Mouse (Mus musculus) liver, embryonic 15.5 days (tissue): Measurements from ENCODE around the gene Slc9a1. TPM values are rescaled to one million over a fixed set of nuclear protein-coding genes. Genes with fewer than 3 reads are reported as not detected.
A peak's percentile ranks its signal among the peaks of the same experiment; 100 is the strongest.

ENCODE experiments used
- ATAC-seq: fragments of 200-750 bp; cut with Nextera tagmentation; 2 replicates; pipeline ENCODE4 v1.8.0; 2017; ENCODE audit warnings: moderate number of reproducible peaks, mild to moderate bottlenecking, moderate library complexity; ENCODE audit not compliant: insufficient read depth
- H3K27ac ChIP-seq: fragments of 300-500 bp; sonication (generic); replicated peaks from 2 replicates; pipeline ENCODE4 v1.5.1; 2015; ENCODE audit warnings: mild to moderate bottlenecking, inconsistent platforms
- H3K27me3 ChIP-seq: fragments of 300-500 bp; sonication (generic); 2 replicates; pipeline ENCODE4 v1.6.1; 2015; ENCODE audit warnings: mild to moderate bottlenecking, inconsistent platforms
- H3K36me3 ChIP-seq: fragments of 300-500 bp; sonication (generic); replicated peaks from 2 replicates; pipeline ENCODE4 v1.6.1; 2015; ENCODE audit warnings: moderate library complexity, mild to moderate bottlenecking, inconsistent platforms
- H3K4me1 ChIP-seq: fragments of 300-500 bp; sonication (generic); replicated peaks from 2 replicates; pipeline ENCODE4 v1.6.1; 2015; ENCODE audit warnings: inconsistent platforms
- H3K4me2 ChIP-seq: fragments of 300-500 bp; sonication (generic); 2 replicates; pipeline ENCODE4 v1.6.1; 2015; ENCODE audit warnings: moderate library complexity, mild to moderate bottlenecking, inconsistent platforms
- H3K4me3 ChIP-seq: fragments of 300-500 bp; sonication (generic); replicated peaks from 2 replicates; pipeline ENCODE4 v1.5.1; 2015; ENCODE audit warnings: mild to moderate bottlenecking, inconsistent platforms
- H3K9ac ChIP-seq: fragments of 300-500 bp; sonication (generic); 2 replicates; pipeline ENCODE4 v1.6.1; 2015; ENCODE audit warnings: moderate library complexity, mild to moderate bottlenecking, inconsistent platforms
- H3K9me3 ChIP-seq: fragments of 300-500 bp; sonication (generic); replicated peaks from 2 replicates; pipeline ENCODE4 v1.6.1; 2016; ENCODE audit warnings: inconsistent platforms
- WGBS: fragments of 180-500 bp; shearing (Covaris S2); methylation state at CpG from one replicate; pipeline ENCODE4 v1.1.7; 2015; ENCODE audit warnings: mixed read lengths; ENCODE audit not compliant: insufficient replicate concordance; 5-methylcytosine and 5-hydroxymethylcytosine counted together
- polyA plus RNA-seq: library from polyadenylated mRNA; unstranded; fragments of >200 nt; fragmentation: Nextera tagmentation; extraction: Ambion mirVana; gene quantifications from 2 replicates; pipeline ENCODE4 v1.2.1, GENCODE M21; 2015

The Slc9a1 gene
- polyA plus RNA-seq, 1 experiment from 2014 or later, result 2.9 TPM

- WGBS, result 44% methylated on average over 4 of the region's 4 CpGs
- H3K4me1 ChIP-seq, result peaks cover under 1% of the 10 kb centered on the region; the same call in 1 of the 2 replicates
- H3K4me2 ChIP-seq, result no peak overlapping the region
- H3K36me3 ChIP-seq, result no peaks in the 10 kb centered on the region
- no peak for ATAC-seq
- no peak overlapping the region for H3K27ac ChIP-seq
- peaks cover 26% of the 10 kb centered on the region for H3K27me3 ChIP-seq
- H3K4me3 ChIP-seq, result no peak overlapping the region
- no peaks in the 10 kb centered on the region for H3K9me3 ChIP-seq
- H3K9ac ChIP-seq, result no peak overlapping the region
Observed at GRCm38 (mm10) chr4:133347624-133348023, 21.9 kb upstream of the Slc9a1 start.

GRCm38 (mm10) chr4:133348051-133348775 lies 21.3 kb upstream of the Slc9a1 start:
- Histone ChIP-seq H3K9me3 (no peaks in the 10 kb centered on the region), H3K9ac (no peak overlapping the region)

GRCm38 (mm10) chr4:133352797-133353196 lies 16.7 kb upstream of the Slc9a1 start:
- ATAC-seq, result no peak
- Histone ChIP-seq H3K9me3 (no peaks in the 10 kb centered on the region), H3K27me3 (peaks cover 5% of the 10 kb centered on the region; the same call in 1 of the 2 replicates), H3K4me2 (no peak overlapping the region), H3K9ac (no peak overlapping the region), H3K27ac (no peak overlapping the region), H3K4me3 (no peak overlapping the region), H3K36me3 (no peaks in the 10 kb centered on the region), H3K4me1 (peaks cover 14% of the 10 kb centered on the region)
- 57% methylated on average over 10 of the region's 10 CpGs for WGBS

More at GRCm38 (mm10) chr4:133348051-133348775, 21.3 kb upstream of the Slc9a1 start:
- H3K4me3 ChIP-seq, result no peak overlapping the region
- WGBS, result 61% methylated on average over 5 of the region's 5 CpGs
- H3K4me1 ChIP-seq, result peaks cover 7% of the 10 kb centered on the region
- no peaks in the 10 kb centered on the region for H3K36me3 ChIP-seq
- no peak for ATAC-seq
- peaks cover 20% of the 10 kb centered on the region for H3K27me3 ChIP-seq
- H3K4me2 ChIP-seq, result no peak overlapping the region
- H3K27ac ChIP-seq, result no peak overlapping the region

- no peak within 1 kb of the TSS for H3K4me3 ChIP-seq
- H3K27me3 ChIP-seq, result peaks cover 5% of the 10 kb centered on the region; the same call in 1 of the 2 replicates
- H3K4me1 ChIP-seq, result peaks cover 14% of the 10 kb centered on the region
- ATAC-seq, result peak; percentile 61
- H3K27ac ChIP-seq, result no peak within 1 kb of the TSS; the same call in 1 of the 2 replicates
- 64% methylated on average over 23 of the region's 23 CpGs for WGBS
- H3K4me2 ChIP-seq, result no peak within 1 kb of the TSS; the same call in 1 of the 2 replicates
- no peaks in the 10 kb centered on the region for H3K9me3 ChIP-seq
- H3K9ac ChIP-seq, result no peak within 1 kb of the TSS
- no peaks in the 10 kb centered on the region for H3K36me3 ChIP-seq
Observed at GRCm38 (mm10) chr4:133353367-133354365, 15.8 kb upstream of the Slc9a1 start, which contains the start of gene Wdtc1. Gene Wdtc1, minus strand, starts transcription at chr4:133353481.

- H3K4me2 ChIP-seq, result no peak overlapping the region
- peaks cover 14% of the 10 kb centered on the region for H3K4me1 ChIP-seq
- no peak overlapping the region for H3K9ac ChIP-seq
- 77% methylated on average over 6 of the region's 6 CpGs for WGBS
- H3K27ac ChIP-seq, result no peak overlapping the region
- peaks cover 5% of the 10 kb centered on the region; the same call in 1 of the 2 replicates for H3K27me3 ChIP-seq
- H3K4me3 ChIP-seq, result no peak overlapping the region
- no peak for ATAC-seq
- no peaks in the 10 kb centered on the region for H3K36me3 ChIP-seq
- no peaks in the 10 kb centered on the region for H3K9me3 ChIP-seq
Observed at GRCm38 (mm10) chr4:133354641-133355040, 14.9 kb upstream of the Slc9a1 start.

- H3K9me3 ChIP-seq, result no peaks in the 10 kb centered on the region
- no peak for ATAC-seq
- H3K4me1 ChIP-seq, result peaks cover 63% of the 10 kb centered on the region
Observed at GRCm38 (mm10) chr4:133370298-133371274, 1.1 kb downstream of the Slc9a1 start.

GRCm38 (mm10) chr4:133371621-133372277 lies 2.2 kb downstream of the Slc9a1 start:
- Histone ChIP-seq H3K27me3 (no peaks in the 10 kb centered on the region), H3K4me2 (peak overlapping the region; percentile 84), H3K9me3 (no peaks in the 10 kb centered on the region), H3K36me3 (peaks cover 6% of the 10 kb centered on the region; the same call in 1 of the 2 replicates), H3K4me3 (peak overlapping the region; percentile 88), H3K9ac (peak overlapping the region; percentile 90), H3K27ac (peak overlapping the region; percentile 39; the same call in 1 of the 2 replicates), H3K4me1 (peaks cover 75% of the 10 kb centered on the region)
- no peak for ATAC-seq
- 34% methylated on average over 7 of the region's 7 CpGs for WGBS

More at GRCm38 (mm10) chr4:133370298-133371274, 1.1 kb downstream of the Slc9a1 start:
- Histone ChIP-seq H3K36me3 (peaks cover 6% of the 10 kb centered on the region; the same call in 1 of the 2 replicates), H3K27ac (peak overlapping the region; percentile 75), H3K4me3 (peak overlapping the region; percentile 88), H3K4me2 (peak overlapping the region; percentile 84), H3K27me3 (no peaks in the 10 kb centered on the region; the same call in 1 of the 2 replicates), H3K9ac (peak overlapping the region; percentile 90)
- 52% methylated on average over 22 of the region's 22 CpGs for WGBS

- H3K4me1 ChIP-seq, result peaks cover 80% of the 10 kb centered on the region
- H3K36me3 ChIP-seq, result peaks cover 10% of the 10 kb centered on the region; the same call in 1 of the 2 replicates
- peak overlapping the region; percentile 84 for H3K4me2 ChIP-seq
- 46% methylated on average over 6 of the region's 6 CpGs for WGBS
- no peak for ATAC-seq
- no peaks in the 10 kb centered on the region for H3K9me3 ChIP-seq
- H3K27me3 ChIP-seq, result no peaks in the 10 kb centered on the region
- peak overlapping the region; percentile 69 for H3K27ac ChIP-seq
- peak overlapping the region; percentile 88 for H3K4me3 ChIP-seq
- peak overlapping the region; percentile 90 for H3K9ac ChIP-seq
Observed at GRCm38 (mm10) chr4:133372278-133372665, 2.8 kb downstream of the Slc9a1 start.

GRCm38 (mm10) chr4:133374011-133374410 lies 4.5 kb downstream of the Slc9a1 start:
- Histone ChIP-seq H3K9ac (no peak overlapping the region), H3K27me3 (no peaks in the 10 kb centered on the region), H3K27ac (no peak overlapping the region), H3K4me2 (peak overlapping the region; percentile 84), H3K4me3 (no peak overlapping the region), H3K9me3 (no peaks in the 10 kb centered on the region), H3K4me1 (peaks cover 94% of the 10 kb centered on the region), H3K36me3 (peaks cover 14% of the 10 kb centered on the region; the same call in 1 of the 2 replicates)
- 57% methylated on average over 4 of the region's 4 CpGs for WGBS
- no peak for ATAC-seq
